Mouse (Mus musculus): ENCODE measurements around the gene Tnnt3. TPM values are rescaled to one million over a fixed set of nuclear protein-coding genes. Genes with fewer than 3 reads are reported as not detected.

The Tnnt3 gene
- polyA plus RNA-seq, 1 experiment from 2014 or later, result 0.77 TPM

GRCm38 (mm10) chr7:142478574-142478973 lies 20.1 kb upstream of the Tnnt3 start:
- no peaks in the 10 kb centered on the region for H3K36me3 ChIP-seq (ENCODE audit: poor library complexity, severe bottlenecking)
- ATAC-seq, result no peak
- H3K4me3 ChIP-seq, result no peak overlapping the region
- no peak overlapping the region for H3K4me2 ChIP-seq
- no peak overlapping the region for H3K27ac ChIP-seq
- no peak overlapping the region for H3K9ac ChIP-seq
- WGBS, result 63% methylated on average over 2 of the region's 2 CpGs
- H3K27me3 ChIP-seq, result no peaks in the 10 kb centered on the region
- H3K4me1 ChIP-seq, result peaks cover 23% of the 10 kb centered on the region
- H3K9me3 ChIP-seq (replicated peaks), result no peaks in the 10 kb centered on the region

- no peak for ATAC-seq
- Histone ChIP-seq H3K9me3 (replicated peaks) (no peaks in the 10 kb centered on the region), H3K4me1 (peaks cover 23% of the 10 kb centered on the region)
Observed at GRCm38 (mm10) chr7:142479307-142479706, 19.3 kb upstream of the Tnnt3 start.

GRCm38 (mm10) chr7:142479886-142480285 lies 18.8 kb upstream of the Tnnt3 start:
- H3K9me3 ChIP-seq (replicated peaks), result no peaks in the 10 kb centered on the region
- no peak overlapping the region for H3K4me3 ChIP-seq
- H3K27ac ChIP-seq, result no peak overlapping the region
- no peak overlapping the region for H3K4me2 ChIP-seq
- H3K4me1 ChIP-seq, result peaks cover 23% of the 10 kb centered on the region
- no peak overlapping the region for H3K9ac ChIP-seq
- no peaks in the 10 kb centered on the region for H3K36me3 ChIP-seq (ENCODE audit: poor library complexity, severe bottlenecking)
- no peaks in the 10 kb centered on the region for H3K27me3 ChIP-seq
- 92% methylated on average over 3 of the region's 3 CpGs for WGBS
- no peak for ATAC-seq

More at GRCm38 (mm10) chr7:142479307-142479706, 19.3 kb upstream of the Tnnt3 start:
- Histone ChIP-seq H3K9ac (no peak overlapping the region), H3K4me2 (no peak overlapping the region), H3K27me3 (no peaks in the 10 kb centered on the region), H3K4me3 (no peak overlapping the region), H3K36me3 (ENCODE audit: poor library complexity, severe bottlenecking) (no peaks in the 10 kb centered on the region), H3K27ac (no peak overlapping the region)

GRCm38 (mm10) chr7:142480661-142481060 lies 18.0 kb upstream of the Tnnt3 start:
- Histone ChIP-seq H3K27me3 (no peaks in the 10 kb centered on the region), H3K36me3 (ENCODE audit: poor library complexity, severe bottlenecking) (no peaks in the 10 kb centered on the region), H3K4me2 (no peak overlapping the region), H3K27ac (no peak overlapping the region), H3K9me3 (replicated peaks) (no peaks in the 10 kb centered on the region), H3K4me1 (peaks cover 23% of the 10 kb centered on the region), H3K4me3 (no peak overlapping the region), H3K9ac (no peak overlapping the region)
- ATAC-seq, result no peak
- 94% methylated on average over 3 of the region's 3 CpGs for WGBS

- 14% methylated on average over 5 of the region's 5 CpGs for WGBS
- Histone ChIP-seq H3K36me3 (ENCODE audit: poor library complexity, severe bottlenecking) (no peaks in the 10 kb centered on the region), H3K4me2 (peak overlapping the region; percentile 63), H3K27ac (peak overlapping the region; percentile 71), H3K9me3 (replicated peaks) (no peaks in the 10 kb centered on the region), H3K27me3 (no peaks in the 10 kb centered on the region), H3K9ac (peak overlapping the region; percentile 62), H3K4me1 (peaks cover 23% of the 10 kb centered on the region), H3K4me3 (peak overlapping the region; percentile 30; the same call in 1 of the 2 replicates)
- no peak for ATAC-seq
Observed at GRCm38 (mm10) chr7:142481186-142481567, 17.5 kb upstream of the Tnnt3 start.

- Histone ChIP-seq H3K9me3 (replicated peaks) (no peaks in the 10 kb centered on the region), H3K9ac (peak overlapping the region; percentile 62), H3K4me2 (peak overlapping the region; percentile 63), H3K36me3 (ENCODE audit: poor library complexity, severe bottlenecking) (no peaks in the 10 kb centered on the region), H3K4me3 (peak overlapping the region; percentile 30), H3K4me1 (peaks cover 25% of the 10 kb centered on the region), H3K27me3 (no peaks in the 10 kb centered on the region), H3K27ac (peak overlapping the region; percentile 71)
- ATAC-seq, result peak; percentile 68
- WGBS, result 3% methylated on average over 18 of the region's 22 CpGs
Observed at GRCm38 (mm10) chr7:142481568-142482255, 16.9 kb upstream of the Tnnt3 start.

GRCm38 (mm10) chr7:142482256-142482609 lies 16.4 kb upstream of the Tnnt3 start:
- peak overlapping the region; percentile 30; the same call in 1 of the 2 replicates for H3K4me3 ChIP-seq
- H3K9me3 ChIP-seq (replicated peaks), result no peaks in the 10 kb centered on the region
- H3K4me1 ChIP-seq, result peaks cover 30% of the 10 kb centered on the region
- H3K9ac ChIP-seq, result peak overlapping the region; percentile 62; the same call in 1 of the 2 replicates
- ATAC-seq, result peak; percentile 66
- H3K27ac ChIP-seq, result peak overlapping the region; percentile 71
- 20% methylated on average over 6 of the region's 6 CpGs for WGBS
- H3K4me2 ChIP-seq, result peak overlapping the region; percentile 63
- H3K36me3 ChIP-seq (ENCODE audit: poor library complexity, severe bottlenecking), result no peaks in the 10 kb centered on the region
- no peaks in the 10 kb centered on the region for H3K27me3 ChIP-seq

- peaks cover 37% of the 10 kb centered on the region for H3K4me1 ChIP-seq
- H3K27ac ChIP-seq, result peak overlapping the region; percentile 71
- no peak for ATAC-seq
- no peaks in the 10 kb centered on the region for H3K36me3 ChIP-seq (ENCODE audit: poor library complexity, severe bottlenecking)
- WGBS, result 56% methylated on average over 11 of the region's 11 CpGs
- no peak overlapping the region for H3K4me3 ChIP-seq
- no peaks in the 10 kb centered on the region for H3K27me3 ChIP-seq
- no peak overlapping the region for H3K9ac ChIP-seq
- H3K4me2 ChIP-seq, result no peak overlapping the region
- no peaks in the 10 kb centered on the region for H3K9me3 ChIP-seq (replicated peaks)
Observed at GRCm38 (mm10) chr7:142483136-142483535, 15.5 kb upstream of the Tnnt3 start.

GRCm38 (mm10) chr7:142484780-142485179 lies 13.9 kb upstream of the Tnnt3 start:
- 89% methylated on average over 12 of the region's 12 CpGs for WGBS
- no peak overlapping the region for H3K27ac ChIP-seq
- ATAC-seq, result no peak

GRCm38 (mm10) chr7:142486751-142487162 lies 11.9 kb upstream of the Tnnt3 start:
- peak overlapping the region; percentile 8; the same call in 1 of the 2 replicates for H3K9ac ChIP-seq

More at GRCm38 (mm10) chr7:142484780-142485179, 13.9 kb upstream of the Tnnt3 start:
- H3K27me3 ChIP-seq, result no peaks in the 10 kb centered on the region
- no peaks in the 10 kb centered on the region for H3K36me3 ChIP-seq (ENCODE audit: poor library complexity, severe bottlenecking)
- H3K9me3 ChIP-seq (replicated peaks), result no peaks in the 10 kb centered on the region
- H3K4me2 ChIP-seq, result no peak overlapping the region
- H3K4me1 ChIP-seq, result peaks cover 37% of the 10 kb centered on the region
- no peak overlapping the region for H3K9ac ChIP-seq
- H3K4me3 ChIP-seq, result no peak overlapping the region

GRCm38 (mm10) chr7:142487341-142487859 lies 11.2 kb upstream of the Tnnt3 start:
- 10% methylated on average over 9 of the region's 9 CpGs for WGBS
- Histone ChIP-seq H3K9me3 (replicated peaks) (no peaks in the 10 kb centered on the region), H3K4me2 (peak overlapping the region; percentile 15; the same call in 1 of the 2 replicates), H3K36me3 (ENCODE audit: poor library complexity, severe bottlenecking) (no peaks in the 10 kb centered on the region), H3K4me1 (peaks cover 25% of the 10 kb centered on the region), H3K9ac (peak overlapping the region; percentile 8; the same call in 1 of the 2 replicates), H3K27ac (no peak overlapping the region; the same call in 1 of the 2 replicates), H3K4me3 (no peak overlapping the region), H3K27me3 (no peaks in the 10 kb centered on the region)
- ATAC-seq, result peak; percentile 80

More at GRCm38 (mm10) chr7:142486751-142487162, 11.9 kb upstream of the Tnnt3 start:
- H3K9me3 ChIP-seq (replicated peaks), result no peaks in the 10 kb centered on the region
- no peak overlapping the region for H3K4me3 ChIP-seq
- ATAC-seq, result no peak
- H3K36me3 ChIP-seq (ENCODE audit: poor library complexity, severe bottlenecking), result no peaks in the 10 kb centered on the region
- peaks cover 31% of the 10 kb centered on the region for H3K4me1 ChIP-seq
- peak overlapping the region; percentile 36; the same call in 1 of the 2 replicates for H3K27ac ChIP-seq
- H3K27me3 ChIP-seq, result no peaks in the 10 kb centered on the region
- no peak overlapping the region for H3K4me2 ChIP-seq
- WGBS, result 73% methylated on average over 8 of the region's 8 CpGs

- 73% methylated on average over 3 of the region's 3 CpGs for WGBS
- Histone ChIP-seq H3K4me3 (no peak overlapping the region), H3K4me1 (peaks cover 18% of the 10 kb centered on the region), H3K36me3 (ENCODE audit: poor library complexity, severe bottlenecking) (no peaks in the 10 kb centered on the region), H3K4me2 (no peak overlapping the region), H3K27ac (no peak overlapping the region), H3K9ac (no peak overlapping the region), H3K27me3 (no peaks in the 10 kb centered on the region), H3K9me3 (replicated peaks) (no peaks in the 10 kb centered on the region)
- ATAC-seq, result no peak
Observed at GRCm38 (mm10) chr7:142488053-142488452, 10.6 kb upstream of the Tnnt3 start.

All from forebrain, embryonic 13.5 days (tissue).